Mouse (Mus musculus) right cerebral cortex, postnatal 25 days (tissue): Measurements from ENCODE around the gene Habp2.

Experiments
- DNase-seq: peaks from one replicate; pipeline ENCODE4 v3.0.0; 2022

The Habp2 gene

DNA sequence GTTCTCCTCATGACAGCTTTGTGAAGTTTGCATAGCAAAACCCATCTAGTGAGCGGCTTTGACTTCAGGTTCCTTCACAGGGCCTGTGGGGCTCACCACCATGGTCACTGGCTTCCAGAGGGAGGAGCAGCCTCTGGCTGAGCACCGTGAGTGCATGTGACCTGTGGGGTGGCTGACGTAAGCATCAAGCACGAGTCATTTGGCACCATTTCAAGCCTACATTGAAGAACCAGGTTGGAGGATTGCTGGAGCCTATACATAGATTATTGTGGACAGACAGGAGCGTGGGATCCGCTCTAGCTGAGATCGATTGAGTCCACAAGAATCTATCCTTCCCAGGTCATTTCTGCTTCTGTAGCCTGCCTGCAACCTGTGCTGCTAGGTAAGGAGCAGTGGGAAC lies at the start of gene Habp2:
Gene Habp2 (plus strand): TSS at position 272 of the 400 bp plus-strand sequence.
- DNase-seq, result no peak

GRCm38 (mm10) chr19:56238501-56238900 lies 48.4 kb upstream of the Habp2 start:
- DNase-seq, result no peak

- no peak for DNase-seq
Observed at GRCm38 (mm10) chr19:56245201-56245600, 41.7 kb upstream of the Habp2 start.

GRCm38 (mm10) chr19:56252815-56253214 lies 34.1 kb upstream of the Habp2 start:
- no peak for DNase-seq

GRCm38 (mm10) chr19:56253271-56253670 lies 33.7 kb upstream of the Habp2 start:
- DNase-seq, result no peak

- DNase-seq, result no peak
Observed at GRCm38 (mm10) chr19:56254751-56255150, 32.2 kb upstream of the Habp2 start.

GRCm38 (mm10) chr19:56255506-56255905 lies 31.4 kb upstream of the Habp2 start:
- no peak for DNase-seq

DNA sequence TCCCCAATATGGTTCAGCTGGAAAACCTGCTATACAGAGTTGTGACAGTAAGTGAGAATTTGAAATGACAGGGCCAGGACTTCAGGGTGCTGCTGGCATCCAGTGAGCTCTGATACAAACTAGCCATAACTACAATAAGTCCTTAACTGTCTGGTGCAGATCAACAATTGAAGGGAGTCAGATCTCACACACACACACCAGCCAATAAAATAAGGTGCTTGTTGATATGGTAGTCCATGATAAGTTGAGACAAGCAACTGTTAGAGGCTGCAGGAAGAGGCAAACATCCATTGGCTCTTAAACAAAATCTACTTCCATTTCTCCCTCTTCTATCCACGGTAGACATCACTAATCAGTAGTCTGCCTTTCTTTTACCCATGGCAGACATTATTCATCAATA lies 30.7 kb upstream of the Habp2 start:
- no peak for DNase-seq

DNA sequence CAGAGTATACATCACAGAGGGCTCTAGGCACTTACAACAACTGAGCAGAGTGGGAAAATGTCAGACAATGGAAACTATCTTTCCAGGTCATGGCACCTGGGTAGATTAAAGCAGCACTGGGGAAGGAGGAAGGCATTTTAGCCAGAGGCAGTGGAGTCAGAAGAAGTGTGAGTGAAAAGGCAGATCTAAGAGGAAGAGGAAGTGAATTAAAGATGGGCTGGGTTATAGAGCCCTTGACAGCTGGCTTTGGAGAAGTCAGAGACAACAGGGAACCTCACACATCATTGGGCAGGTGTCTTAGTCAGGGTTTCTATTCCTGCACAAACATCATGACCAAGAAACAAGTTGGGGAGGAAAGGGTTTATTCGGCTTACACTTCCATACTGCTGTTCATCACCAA lies 30.2 kb upstream of the Habp2 start:
- no peak for DNase-seq

DNA sequence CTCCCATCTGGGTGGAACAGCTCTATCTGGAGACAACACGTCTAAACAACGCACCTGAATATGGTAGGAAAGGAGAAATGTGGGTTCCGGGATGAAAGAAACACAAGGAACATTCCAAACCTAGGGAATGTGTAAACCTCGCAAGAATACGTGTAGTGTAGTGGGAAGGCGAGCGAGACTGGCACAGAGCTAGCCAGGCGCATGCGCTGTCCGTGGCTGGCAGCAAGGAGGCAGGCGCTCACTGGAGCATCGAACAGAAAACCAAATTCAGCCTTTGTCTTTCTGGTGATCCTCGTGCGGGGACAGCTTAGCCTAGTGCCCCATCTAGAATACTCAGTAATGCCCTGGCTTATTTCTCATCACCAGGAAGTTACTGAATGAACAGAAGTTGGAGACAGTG lies 23.2 kb upstream of the Habp2 start:
- no peak for DNase-seq

GRCm38 (mm10) chr19:56264175-56264574 lies 22.8 kb upstream of the Habp2 start:
- no peak for DNase-seq

DNA sequence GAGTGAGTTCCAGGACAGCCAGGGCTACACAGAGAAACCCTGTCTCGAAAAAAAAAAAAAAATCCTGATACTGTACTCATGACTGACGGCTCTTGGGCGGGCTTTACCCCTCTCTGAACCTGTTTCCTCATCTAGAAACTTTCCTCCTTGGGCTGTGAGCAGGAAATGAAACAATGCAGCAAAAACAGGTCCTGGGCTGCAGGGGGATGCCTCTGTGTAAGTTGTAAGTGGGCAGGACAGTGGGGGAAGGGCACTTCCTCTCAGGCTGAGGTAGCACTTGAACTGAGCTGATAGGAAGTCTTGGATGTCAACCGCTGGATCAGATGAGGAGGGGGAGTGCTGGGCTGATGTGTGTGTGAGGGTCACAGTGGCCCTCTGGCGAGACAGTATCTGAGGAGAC lies 21.8 kb upstream of the Habp2 start:
- no peak for DNase-seq

DNA sequence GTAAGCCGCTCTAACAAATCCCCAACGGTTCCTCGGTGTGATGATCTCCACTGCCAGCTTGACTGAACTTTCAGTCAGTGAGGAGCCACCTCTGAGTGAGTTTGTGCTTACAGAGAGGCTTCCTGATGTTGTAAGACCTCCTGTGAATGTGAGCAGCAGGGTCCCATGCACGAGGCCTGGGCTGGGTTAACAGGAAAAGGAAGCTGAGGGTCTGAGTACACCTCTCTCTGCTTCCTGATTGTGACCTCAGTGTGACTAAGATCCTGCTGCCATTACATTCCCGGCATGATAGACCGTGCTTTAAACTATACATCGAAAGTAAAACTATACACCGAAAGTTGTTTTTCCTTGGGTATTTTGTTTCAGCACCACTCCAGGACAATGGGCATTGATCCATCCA lies 14.9 kb upstream of the Habp2 start:
- DNase-seq, result no peak

DNA sequence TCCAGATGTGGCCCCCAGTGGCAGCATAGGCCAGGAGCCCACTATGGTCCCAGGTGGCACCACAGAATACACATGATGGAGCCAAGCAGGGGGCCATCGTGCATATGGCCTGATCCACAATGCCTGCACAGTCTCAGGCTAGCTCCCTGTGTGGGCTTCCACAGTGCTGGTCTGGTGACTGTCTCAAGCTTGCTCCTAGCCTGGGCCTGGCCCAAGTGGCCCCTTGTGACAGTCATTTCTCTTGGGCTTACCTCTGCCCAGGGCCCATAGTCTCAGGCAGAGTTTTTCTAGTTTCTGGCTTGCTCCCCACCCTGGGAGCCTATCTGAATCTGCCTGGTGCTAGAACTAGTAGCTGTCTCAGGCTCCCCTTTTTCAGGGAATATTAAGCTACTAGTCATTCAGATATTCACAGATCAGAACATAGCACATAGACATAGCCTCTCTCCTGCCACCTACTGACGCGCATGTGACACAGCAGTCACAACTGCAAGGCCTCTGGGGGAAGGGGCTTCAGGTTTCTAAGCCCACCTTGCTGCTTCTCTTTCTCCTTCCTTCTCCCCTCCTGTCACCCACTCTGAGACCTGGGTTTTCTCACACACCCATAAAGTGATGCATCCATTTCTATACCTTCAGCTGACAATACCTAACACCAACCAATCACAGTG lies 9.7 kb upstream of the Habp2 start:
- no peak for DNase-seq

DNA sequence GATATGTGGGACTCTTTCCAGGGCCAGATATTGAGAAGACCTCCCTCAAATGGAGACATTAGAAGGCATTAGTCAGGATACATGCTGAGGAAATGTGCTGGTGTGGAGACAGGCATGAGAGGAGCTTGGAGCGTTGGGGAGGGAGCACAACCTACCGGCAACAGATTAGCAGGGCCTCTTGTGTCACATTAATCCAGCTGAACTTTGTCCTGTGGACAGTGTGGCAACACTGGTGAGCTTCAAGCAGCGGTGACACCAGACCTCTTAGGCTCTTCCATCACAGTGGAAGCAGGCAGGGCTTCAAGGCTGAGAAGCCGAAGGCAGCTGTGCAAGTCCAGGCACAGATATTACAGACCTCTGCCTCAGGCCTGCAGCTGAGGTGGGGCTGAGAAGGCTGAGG lies 9.0 kb upstream of the Habp2 start:
- DNase-seq, result no peak

DNA sequence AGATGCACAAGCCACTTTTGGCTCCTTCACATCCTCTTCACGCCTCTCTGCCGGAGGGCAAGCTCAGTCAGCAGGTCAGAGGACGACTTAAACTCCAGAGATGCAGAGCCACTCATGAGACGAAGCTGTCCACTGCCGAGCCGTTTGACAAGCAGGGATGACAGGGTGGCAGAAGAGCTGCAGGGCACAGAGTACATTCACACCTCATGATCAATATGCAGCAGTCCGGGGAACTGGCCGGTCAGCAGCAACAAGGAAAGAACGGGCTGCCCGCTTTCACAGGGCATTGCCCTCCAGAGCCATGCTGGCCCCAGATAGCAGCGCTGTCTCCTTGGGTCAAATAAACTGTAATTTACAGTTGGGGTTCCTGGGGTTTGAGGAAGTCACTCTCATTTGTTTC lies 8.6 kb upstream of the Habp2 start:
- DNase-seq, result no peak

DNA sequence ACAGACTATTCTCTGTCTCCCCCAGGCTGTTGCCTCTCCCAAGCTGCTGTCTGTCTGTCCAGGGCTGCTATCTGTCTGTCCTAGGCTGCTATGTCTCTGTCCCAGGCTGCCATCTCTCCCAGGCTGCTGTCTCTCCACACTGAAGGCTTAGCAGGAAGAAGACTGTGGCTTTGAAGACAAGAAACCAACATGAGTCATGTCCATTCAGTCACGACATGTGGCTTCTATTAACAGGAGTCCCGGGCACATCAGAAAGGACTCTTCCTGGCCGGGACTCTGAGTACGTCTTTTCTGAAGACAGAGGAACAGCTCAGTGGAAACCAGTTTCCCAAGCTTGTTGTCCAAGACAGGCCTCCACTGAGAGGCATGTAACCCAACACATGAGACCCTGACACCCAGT lies 1.7 kb upstream of the Habp2 start:
- no peak for DNase-seq

DNA sequence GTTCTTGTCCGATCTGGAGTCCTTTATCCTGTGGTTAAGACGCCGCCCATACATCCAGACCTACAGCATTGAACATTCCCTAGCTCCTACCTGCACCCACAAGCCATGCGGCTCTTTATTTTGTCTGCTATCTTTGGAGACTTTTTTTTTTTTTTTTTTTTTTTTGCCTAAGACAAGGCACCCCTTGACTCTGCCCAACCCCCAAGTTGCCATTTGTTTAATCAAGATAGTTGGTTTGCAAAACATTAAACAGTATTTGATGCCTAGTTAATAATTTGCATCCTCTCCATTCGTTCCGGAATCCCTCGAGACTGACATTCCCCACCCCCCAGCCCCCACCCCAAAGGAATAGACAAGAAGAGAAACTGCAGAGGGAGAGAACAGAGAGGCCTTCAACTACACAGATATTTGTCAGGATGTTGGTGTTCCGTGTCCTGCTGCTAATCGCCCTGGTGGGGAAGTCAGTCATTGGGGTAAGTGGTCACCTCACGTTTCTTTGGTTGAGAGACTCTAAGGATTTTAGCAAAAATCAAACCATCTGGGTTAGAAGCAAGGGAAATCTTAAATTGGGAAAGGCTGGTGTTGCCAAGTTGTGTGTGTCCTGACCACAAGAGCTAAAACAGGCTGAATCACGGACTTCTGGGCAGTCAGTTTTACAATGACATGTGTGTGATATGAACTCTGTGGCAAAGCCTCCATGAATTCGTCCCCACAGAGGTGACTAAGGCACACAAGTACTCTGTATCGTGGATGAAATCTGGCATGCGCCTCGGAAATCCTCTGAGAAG lies 837 bp downstream of the Habp2 start:
- no peak for DNase-seq

DNA sequence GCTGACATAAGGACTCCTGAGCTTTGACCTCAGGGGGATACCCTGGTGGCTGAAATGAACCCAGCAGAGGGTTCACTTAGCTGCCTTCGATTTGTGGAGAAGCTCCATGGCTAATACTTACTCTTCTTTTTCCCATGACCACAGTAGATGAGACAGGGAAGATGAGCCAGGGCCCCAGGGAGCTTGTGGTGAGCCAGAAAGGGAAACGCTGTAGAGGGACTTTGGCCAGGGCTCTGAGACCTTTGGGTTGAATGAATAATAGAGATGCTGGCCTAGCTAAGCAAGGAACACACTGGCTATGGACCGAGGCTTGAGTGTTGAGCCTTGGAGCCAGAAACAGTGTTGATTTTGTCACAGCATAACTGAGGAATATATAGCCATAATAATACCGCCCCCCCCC lies 1.5 kb downstream of the Habp2 start:
- DNase-seq, result no peak

- no peak for DNase-seq
Observed at GRCm38 (mm10) chr19:56289642-56290041, 2.7 kb downstream of the Habp2 start.

GRCm38 (mm10) chr19:56291898-56292297 lies 5.0 kb downstream of the Habp2 start:
- no peak for DNase-seq

DNA sequence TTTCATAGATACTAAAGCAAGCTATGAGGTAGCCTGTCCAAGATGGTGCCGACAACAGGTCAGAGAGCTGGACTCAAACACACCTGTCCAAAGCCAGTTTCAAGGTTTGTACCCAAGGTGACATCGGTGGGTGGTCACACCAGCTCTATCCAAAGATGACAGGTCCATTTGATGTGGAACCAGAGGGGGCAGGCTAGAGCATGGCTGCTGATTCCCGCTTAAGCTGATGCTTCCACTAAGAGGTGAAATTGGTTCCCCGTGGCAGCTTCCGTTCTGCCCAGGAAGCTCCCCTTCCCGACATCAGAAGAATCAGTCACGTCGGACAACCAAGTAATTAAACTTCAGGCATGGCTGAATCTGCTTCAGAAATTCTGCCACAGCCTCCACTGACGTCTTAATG lies 5.4 kb downstream of the Habp2 start:
- DNase-seq, result no peak

DNA sequence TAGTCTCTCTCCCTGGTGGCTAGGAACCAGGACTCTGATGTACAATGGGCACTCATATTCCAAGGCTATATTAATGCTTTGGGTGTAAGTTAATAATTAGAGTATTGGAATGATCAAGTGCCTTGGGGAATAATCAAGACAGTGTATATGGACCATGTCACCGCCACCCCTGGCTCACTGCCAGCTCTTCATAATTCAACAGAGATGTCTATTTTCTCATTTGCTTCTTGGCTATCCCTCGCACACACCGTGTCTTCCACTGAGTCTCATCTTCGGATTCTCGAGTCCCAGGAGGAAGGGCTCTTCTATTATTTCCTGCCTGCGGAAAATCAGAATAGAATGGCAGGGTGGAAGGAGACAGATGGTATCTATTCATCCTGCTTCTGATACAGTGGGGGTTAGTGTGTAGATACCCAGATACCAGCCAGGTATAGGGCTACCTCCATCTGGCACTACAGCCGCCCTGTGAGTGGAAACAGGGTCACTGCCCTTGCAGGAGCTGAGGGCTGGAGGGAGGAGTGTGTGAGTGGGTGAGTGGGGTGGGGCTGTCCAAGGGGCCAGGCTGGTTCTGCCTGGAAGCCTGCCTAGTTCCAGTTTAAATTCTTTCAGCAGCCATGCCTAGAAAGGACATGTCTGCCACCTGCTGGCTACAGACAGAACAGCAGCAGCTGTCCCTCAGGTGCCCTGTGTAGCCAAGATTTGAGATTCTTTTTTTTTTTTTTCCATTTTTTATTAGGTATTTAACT lies 7.9 kb downstream of the Habp2 start:
- peak; percentile 73 for DNase-seq

- no peak for DNase-seq
Observed at GRCm38 (mm10) chr19:56296668-56297067, 9.7 kb downstream of the Habp2 start.
